Mouse (Mus musculus): Measurements from ENCODE around the gene Cd4. TPM values are rescaled to one million over a fixed set of nuclear protein-coding genes. Genes with fewer than 3 reads are reported as not detected.

The Cd4 gene
- polyA plus RNA-seq, 1 experiment: not detected

DNA sequence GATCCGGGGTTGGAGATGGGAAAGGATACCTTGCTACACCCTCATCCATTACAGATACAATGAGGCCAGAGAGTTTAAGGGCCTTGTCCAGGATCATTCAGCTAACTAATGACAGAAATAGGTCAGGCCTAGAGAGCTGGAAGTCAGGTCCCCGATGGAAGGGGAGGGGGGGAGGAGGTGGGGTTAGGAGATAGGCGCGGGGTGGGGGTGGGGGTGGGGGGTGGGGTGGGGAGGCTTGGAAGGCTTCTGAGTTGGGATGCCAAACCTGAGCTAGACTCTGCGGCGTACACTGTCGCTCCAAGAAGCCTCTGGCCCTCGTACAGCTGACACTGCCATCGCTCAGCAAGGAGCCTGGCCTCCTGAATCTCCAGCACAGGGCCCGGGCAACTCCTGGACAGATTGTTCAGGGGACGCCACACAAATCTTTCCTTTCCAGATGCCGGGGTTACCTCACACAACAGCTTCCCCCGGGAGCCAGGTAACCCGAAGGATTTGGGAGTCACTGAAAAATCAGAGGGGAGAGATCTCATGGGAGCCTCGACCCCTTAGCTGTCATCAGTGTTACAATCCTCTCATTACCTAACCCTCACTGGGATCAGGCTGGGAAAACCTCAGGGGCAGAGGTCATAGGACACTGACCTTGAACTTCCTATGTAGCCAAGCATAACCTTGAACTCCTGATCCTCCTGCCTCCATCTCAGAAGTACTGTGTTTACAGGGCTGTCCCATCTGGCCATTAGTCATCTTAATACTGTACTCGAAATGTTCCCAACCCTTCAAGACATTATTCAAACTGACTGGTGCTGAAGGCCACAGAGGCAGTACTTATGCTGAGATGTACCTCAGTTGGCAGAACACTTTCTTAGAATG lies 17.2 kb upstream of the Cd4 start:
- no peaks in the 10 kb centered on the region for H3K79me2 ChIP-seq (ENCODE audit: control insufficient read depth, insufficient read depth)
- TF ChIP-seq CEBPB (IDR thresholded peaks at IDR 0.05; ENCODE audit: insufficient read depth, poor library complexity, severe bottlenecking) (no peak), MAX (IDR thresholded peaks at IDR 0.05; ENCODE audit: low read depth) (no peak), USF1 (IDR thresholded peaks at IDR 0.05; ENCODE audit: low read depth) (no peak), REST (IDR thresholded peaks at IDR 0.05; ENCODE audit: insufficient read depth, insufficient read length) (no peak)
- H3K4me2 ChIP-seq (ENCODE audit: low read depth): peak overlapping the region; percentile 66
- no peak overlapping the region for H3K4me3 ChIP-seq
- no peaks in the 10 kb centered on the region for H3K36me3 ChIP-seq (ENCODE audit: control insufficient read depth, insufficient read depth)
- H3K27me3 ChIP-seq (ENCODE audit: control insufficient read depth, insufficient read depth, insufficient read length): no peaks in the 10 kb centered on the region
- no peak overlapping the region for H3ac ChIP-seq (ENCODE audit: control insufficient read depth, insufficient read length)

DNA sequence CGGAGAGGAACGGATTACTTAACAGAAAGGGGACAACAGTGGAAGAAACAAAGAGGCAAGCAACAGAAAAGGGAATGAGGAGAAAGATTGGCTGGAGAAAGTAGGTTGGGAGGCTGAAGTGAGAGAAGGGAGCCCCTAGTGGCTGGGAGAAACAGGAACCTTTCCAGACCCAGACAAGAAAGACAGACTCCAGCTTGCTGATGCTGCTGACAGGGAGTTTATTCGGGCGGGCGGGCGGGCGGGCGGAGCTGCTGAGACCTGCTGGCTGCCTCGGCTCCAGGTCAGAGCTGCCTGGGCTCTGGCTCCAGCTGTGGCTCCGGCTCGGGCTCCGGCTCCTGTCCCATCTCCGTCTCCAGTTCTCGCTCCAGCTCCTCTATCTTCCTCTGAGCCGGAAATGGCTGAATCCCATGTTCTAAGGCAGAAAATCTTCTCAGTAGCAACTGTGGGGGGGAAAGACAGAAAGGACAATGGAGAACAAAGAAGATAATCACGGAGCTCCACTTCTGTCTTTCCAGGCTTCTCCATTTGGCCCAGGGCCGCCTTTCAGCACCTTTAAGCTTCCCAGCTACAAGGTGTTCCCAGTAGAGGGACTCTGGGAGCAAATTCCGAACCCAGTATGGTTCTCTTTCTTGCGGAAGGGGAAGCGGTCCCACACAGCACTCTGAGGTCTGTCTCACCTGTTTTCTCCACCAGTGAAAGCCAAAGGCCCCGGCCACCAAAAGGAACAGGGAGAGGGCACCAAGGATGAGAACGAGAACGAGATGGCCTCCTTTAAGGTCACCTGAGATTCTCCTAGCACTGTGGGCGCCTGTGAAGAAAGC lies 16.4 kb upstream of the Cd4 start:
- H3ac ChIP-seq (ENCODE audit: control insufficient read depth, insufficient read length): no peak overlapping the region
- no peaks in the 10 kb centered on the region for H3K27me3 ChIP-seq (ENCODE audit: control insufficient read depth, insufficient read depth, insufficient read length)
- H3K4me3 ChIP-seq: peak overlapping the region; percentile 26
- no peaks in the 10 kb centered on the region for H3K36me3 ChIP-seq (ENCODE audit: control insufficient read depth, insufficient read depth)
- TF ChIP-seq SRF (IDR thresholded peaks at IDR 0.05; ENCODE audit: control insufficient read depth, insufficient read length, low read depth): no peak
- TF ChIP-seq E2F4 (IDR thresholded peaks at IDR 0.05; ENCODE audit: insufficient read depth): no peak
- TF ChIP-seq MAX (IDR thresholded peaks at IDR 0.05; ENCODE audit: low read depth): no peak
- TF ChIP-seq CEBPB (IDR thresholded peaks at IDR 0.05; ENCODE audit: insufficient read depth, poor library complexity, severe bottlenecking): no peak
- no peak for TF ChIP-seq MYOG (IDR thresholded peaks at IDR 0.05; ENCODE audit: control insufficient read depth in 1 of 3, insufficient read depth in 1 of 3, insufficient read length in 2 of 3, low read depth in 2 of 3)
- no peak for TF ChIP-seq MYOD1 (IDR thresholded peaks at IDR 0.05; ENCODE audit: control insufficient read depth in 1 of 3, insufficient read length in 2 of 3, low read depth in 2 of 3)
- no peak for TF ChIP-seq TCF3 (IDR thresholded peaks at IDR 0.05; ENCODE audit: insufficient read length, low read depth)
- TF ChIP-seq TCF12 (IDR thresholded peaks at IDR 0.05; ENCODE audit: insufficient read depth, poor library complexity, severe bottlenecking): no peak
- TF ChIP-seq POLR2A (IDR thresholded peaks at IDR 0.05; ENCODE audit: insufficient read length, low read depth): peak; percentile 36
- peak; percentile 12 for TF ChIP-seq POLR2AphosphoS2 (IDR thresholded peaks at IDR 0.05; ENCODE audit: insufficient read length, low read depth)
- TF ChIP-seq REST (IDR thresholded peaks at IDR 0.05; ENCODE audit: insufficient read depth, insufficient read length): no peak
- TF ChIP-seq USF1 (IDR thresholded peaks at IDR 0.05; ENCODE audit: low read depth): no peak
- no peaks in the 10 kb centered on the region for H3K79me2 ChIP-seq (ENCODE audit: control insufficient read depth, insufficient read depth)
- peak overlapping the region; percentile 99 for H3K4me2 ChIP-seq (ENCODE audit: low read depth)

- no peak for TF ChIP-seq REST (IDR thresholded peaks at IDR 0.05; ENCODE audit: insufficient read depth, insufficient read length)
- TF ChIP-seq MYOG (IDR thresholded peaks at IDR 0.05; ENCODE audit: control insufficient read depth in 1 of 3, insufficient read depth in 1 of 3, insufficient read length in 2 of 3, low read depth in 2 of 3): peak in 1 of 3 experiments; percentile 44
- no peak for TF ChIP-seq POLR2A (IDR thresholded peaks at IDR 0.05; ENCODE audit: insufficient read length, low read depth)
- TF ChIP-seq MYOD1 (IDR thresholded peaks at IDR 0.05; ENCODE audit: control insufficient read depth in 1 of 3, insufficient read length in 2 of 3, low read depth in 2 of 3): peak in 1 of 3 experiments; percentile 56
- TF ChIP-seq TCF3 (IDR thresholded peaks at IDR 0.05; ENCODE audit: insufficient read length, low read depth): no peak
- no peak for TF ChIP-seq USF1 (IDR thresholded peaks at IDR 0.05; ENCODE audit: low read depth)
- H3K36me3 ChIP-seq (ENCODE audit: control insufficient read depth, insufficient read depth): no peaks in the 10 kb centered on the region
- H3K27me3 ChIP-seq (ENCODE audit: control insufficient read depth, insufficient read depth, insufficient read length): no peaks in the 10 kb centered on the region
- H3K79me2 ChIP-seq (ENCODE audit: control insufficient read depth, insufficient read depth): no peaks in the 10 kb centered on the region
- peak overlapping the region; percentile 99 for H3K4me2 ChIP-seq (ENCODE audit: low read depth)
- peak overlapping the region; percentile 26 for H3K4me3 ChIP-seq
- no peak overlapping the region for H3ac ChIP-seq (ENCODE audit: control insufficient read depth, insufficient read length)
Observed at GRCm38 (mm10) chr6:124903580-124904151, 15.6 kb upstream of the Cd4 start.

DNA sequence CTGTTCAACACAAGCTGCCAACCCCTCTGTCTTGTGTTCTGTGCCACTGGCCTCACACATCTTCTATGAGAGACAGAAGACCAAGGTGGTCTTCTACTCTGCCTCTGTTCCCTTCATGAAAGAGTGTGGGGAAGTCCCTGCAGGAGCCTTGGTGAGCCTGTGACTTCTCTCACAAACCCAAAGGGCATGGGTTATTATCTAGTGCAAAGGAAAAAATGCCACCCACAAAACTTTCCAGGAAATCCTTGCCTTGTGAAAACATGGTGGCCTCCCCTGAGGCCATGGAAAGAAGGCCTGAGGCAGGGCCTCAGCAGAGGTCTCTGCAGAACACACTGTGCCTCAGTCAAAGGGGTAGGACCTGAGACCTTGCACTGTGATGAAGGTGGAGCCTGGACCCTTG lies 13.8 kb upstream of the Cd4 start:
- no peak overlapping the region for H3K4me3 ChIP-seq
- H3K4me2 ChIP-seq (ENCODE audit: low read depth): no peak overlapping the region
- no peak for TF ChIP-seq MAX (IDR thresholded peaks at IDR 0.05; ENCODE audit: low read depth)
- TF ChIP-seq E2F4 (IDR thresholded peaks at IDR 0.05; ENCODE audit: insufficient read depth): no peak
- TF ChIP-seq TCF3 (IDR thresholded peaks at IDR 0.05; ENCODE audit: insufficient read length, low read depth): no peak
- TF ChIP-seq POLR2AphosphoS2 (IDR thresholded peaks at IDR 0.05; ENCODE audit: insufficient read length, low read depth): no peak
- TF ChIP-seq CEBPB (IDR thresholded peaks at IDR 0.05; ENCODE audit: insufficient read depth, poor library complexity, severe bottlenecking): no peak
- TF ChIP-seq TCF12 (IDR thresholded peaks at IDR 0.05; ENCODE audit: insufficient read depth, poor library complexity, severe bottlenecking): no peak
- TF ChIP-seq POLR2A (IDR thresholded peaks at IDR 0.05; ENCODE audit: insufficient read length, low read depth): no peak
- no peak for TF ChIP-seq MYOG (IDR thresholded peaks at IDR 0.05; ENCODE audit: control insufficient read depth in 1 of 3, insufficient read depth in 1 of 3, insufficient read length in 2 of 3, low read depth in 2 of 3)
- no peak for TF ChIP-seq MYOD1 (IDR thresholded peaks at IDR 0.05; ENCODE audit: control insufficient read depth in 1 of 3, insufficient read length in 2 of 3, low read depth in 2 of 3)
- no peak for TF ChIP-seq USF1 (IDR thresholded peaks at IDR 0.05; ENCODE audit: low read depth)
- no peak for TF ChIP-seq REST (IDR thresholded peaks at IDR 0.05; ENCODE audit: insufficient read depth, insufficient read length)
- TF ChIP-seq SRF (IDR thresholded peaks at IDR 0.05; ENCODE audit: control insufficient read depth, insufficient read length, low read depth): no peak
- no peaks in the 10 kb centered on the region for H3K79me2 ChIP-seq (ENCODE audit: control insufficient read depth, insufficient read depth)
- H3K36me3 ChIP-seq (ENCODE audit: control insufficient read depth, insufficient read depth): no peaks in the 10 kb centered on the region
- H3K27me3 ChIP-seq (ENCODE audit: control insufficient read depth, insufficient read depth, insufficient read length): no peaks in the 10 kb centered on the region
- H3ac ChIP-seq (ENCODE audit: control insufficient read depth, insufficient read length): no peak overlapping the region

Measured in myocyte (in vitro differentiated cells).